Mouse (Mus musculus) hindbrain, embryonic 11.5 days (tissue): Measurements from ENCODE around the gene Irx5. TPM values are rescaled to one million over a fixed set of nuclear protein-coding genes. Genes with fewer than 3 reads are reported as not detected.

ENCODE experiments used
- ATAC-seq: fragments of 200-750 bp; cut with Nextera tagmentation; 2 replicates; pipeline ENCODE4 v1.8.0; 2017; ENCODE audit warnings: mild to moderate bottlenecking, moderate TSS enrichment, moderate library complexity; ENCODE audit not compliant: low FRiP score
- DNase-seq: peaks from one replicate; pipeline ENCODE4 v3.0.0-alpha.2; 2015; ENCODE audit warnings: low spot score
- H3K27ac ChIP-seq: fragments of 300-500 bp; sonication (generic); 2 replicates; pipeline ENCODE4 v1.5.1; 2014; ENCODE audit warnings: mild to moderate bottlenecking, low read depth, low read length
- H3K27me3 ChIP-seq: fragments of 300-500 bp; sonication (generic); 2 replicates; pipeline ENCODE4 v1.6.1; 2014; ENCODE audit warnings: mild to moderate bottlenecking, low read length, moderate library complexity, mixed read lengths; ENCODE audit not compliant: control insufficient read depth, insufficient read depth
- H3K36me3 ChIP-seq: fragments of 300-500 bp; sonication (generic); 2 replicates; pipeline ENCODE4 v1.6.1; 2014; ENCODE audit warnings: mild to moderate bottlenecking, low read length, moderate library complexity, mixed read lengths; ENCODE audit not compliant: control insufficient read depth, insufficient read depth
- H3K4me1 ChIP-seq: fragments of 300-500 bp; sonication (generic); replicated peaks from 2 replicates; pipeline ENCODE4 v1.6.1; 2014; ENCODE audit warnings: low read length, mixed read lengths; ENCODE audit not compliant: control insufficient read depth, insufficient read depth
- H3K4me2 ChIP-seq: fragments of 300-500 bp; sonication (generic); replicated peaks from 2 replicates; pipeline ENCODE4 v1.6.1; 2014; ENCODE audit warnings: mild to moderate bottlenecking, low read depth, low read length
- H3K4me3 ChIP-seq: fragments of 300-500 bp; sonication (generic); 2 replicates; pipeline ENCODE4 v1.5.1; 2014; ENCODE audit warnings: low read depth, low read length
- H3K9ac ChIP-seq: fragments of 300-500 bp; sonication (generic); 2 replicates; pipeline ENCODE4 v1.6.1; 2014; ENCODE audit warnings: low read depth, low read length
- H3K9me3 ChIP-seq: fragments of 300-500 bp; sonication (generic); 2 replicates; pipeline ENCODE4 v1.6.1; 2016; ENCODE audit warnings: low read length; ENCODE audit not compliant: control insufficient read depth
- WGBS: fragments of 180-500 bp; shearing (Covaris S2); extraction: QIAGEN DNeasy Blood & Tissue Kit; methylation state at CpG from one replicate; pipeline ENCODE4 v1.1.7; 2014; 5-methylcytosine and 5-hydroxymethylcytosine counted together
- polyA plus RNA-seq: library from polyadenylated mRNA; unstranded; fragments of >200 nt; fragmentation: Nextera tagmentation; extraction: Ambion mirVana; gene quantifications from 2 replicates; pipeline ENCODE4 v1.2.1, GENCODE M21; 2014

Gene Irx5
- polyA plus RNA-seq, 1 experiment from 2014 or later = 23.2 TPM

- Histone ChIP-seq H3K27me3 (no peaks in the 10 kb centered on the region; the same call in none of the 2 replicates), H3K9ac (peak overlapping the region; percentile 98), H3K4me2 (peak overlapping the region; percentile 92), H3K36me3 (0 out of 2 replicates have a peak, but pooled peaks cover 3% of the 10 kb centered on the region), H3K9me3 (no peaks in the 10 kb centered on the region), H3K27ac (peak overlapping the region; percentile 99), H3K4me3 (peak overlapping the region; percentile 96), H3K4me1 (no peaks in the 10 kb centered on the region; the same call in 1 of the 2 replicates)
- no peak for DNase-seq
- peak; percentile 1; the same call in 1 of the 2 replicates for ATAC-seq
- under 1% methylated on average over 67 of the region's 80 CpGs for WGBS
Measured at GRCm38 (mm10) chr8:92358141-92358999, 945 bp downstream of the Irx5 start.

GRCm38 (mm10) chr8:92359000-92359832, 1.8 kb downstream of the Irx5 start:
- Histone ChIP-seq H3K27ac (peak overlapping the region; percentile 99), H3K27me3 (peaks cover 1% of the 10 kb centered on the region)

GRCm38 (mm10) chr8:92359833-92360082, 2.3 kb downstream of the Irx5 start:
- H3K9ac ChIP-seq = peak overlapping the region; percentile 98
- peak; percentile 79 for DNase-seq
- H3K27me3 ChIP-seq = peaks cover 7% of the 10 kb centered on the region
- H3K4me2 ChIP-seq = peak overlapping the region; percentile 92
- H3K27ac ChIP-seq = peak overlapping the region; percentile 99; the same call in 1 of the 2 replicates
- under 1% methylated on average over 21 of the region's 21 CpGs for WGBS
- no peaks in the 10 kb centered on the region for H3K9me3 ChIP-seq
- no peak for ATAC-seq
- 0 out of 2 replicates have a peak, but pooled peaks cover 3% of the 10 kb centered on the region for H3K36me3 ChIP-seq
- peak overlapping the region; percentile 96 for H3K4me3 ChIP-seq
- H3K4me1 ChIP-seq = peaks cover 5% of the 10 kb centered on the region

More at GRCm38 (mm10) chr8:92359000-92359832, 1.8 kb downstream of the Irx5 start:
- ATAC-seq (no peak), DNase-seq (peak; percentile 73)
- H3K4me3 ChIP-seq = peak overlapping the region; percentile 96
- H3K9me3 ChIP-seq = no peaks in the 10 kb centered on the region
- H3K4me1 ChIP-seq = peaks cover 2% of the 10 kb centered on the region
- H3K36me3 ChIP-seq = 0 out of 2 replicates have a peak, but pooled peaks cover 3% of the 10 kb centered on the region
- peak overlapping the region; percentile 92 for H3K4me2 ChIP-seq
- under 1% methylated on average over 35 of the region's 35 CpGs for WGBS
- H3K9ac ChIP-seq = peak overlapping the region; percentile 98

DNA sequence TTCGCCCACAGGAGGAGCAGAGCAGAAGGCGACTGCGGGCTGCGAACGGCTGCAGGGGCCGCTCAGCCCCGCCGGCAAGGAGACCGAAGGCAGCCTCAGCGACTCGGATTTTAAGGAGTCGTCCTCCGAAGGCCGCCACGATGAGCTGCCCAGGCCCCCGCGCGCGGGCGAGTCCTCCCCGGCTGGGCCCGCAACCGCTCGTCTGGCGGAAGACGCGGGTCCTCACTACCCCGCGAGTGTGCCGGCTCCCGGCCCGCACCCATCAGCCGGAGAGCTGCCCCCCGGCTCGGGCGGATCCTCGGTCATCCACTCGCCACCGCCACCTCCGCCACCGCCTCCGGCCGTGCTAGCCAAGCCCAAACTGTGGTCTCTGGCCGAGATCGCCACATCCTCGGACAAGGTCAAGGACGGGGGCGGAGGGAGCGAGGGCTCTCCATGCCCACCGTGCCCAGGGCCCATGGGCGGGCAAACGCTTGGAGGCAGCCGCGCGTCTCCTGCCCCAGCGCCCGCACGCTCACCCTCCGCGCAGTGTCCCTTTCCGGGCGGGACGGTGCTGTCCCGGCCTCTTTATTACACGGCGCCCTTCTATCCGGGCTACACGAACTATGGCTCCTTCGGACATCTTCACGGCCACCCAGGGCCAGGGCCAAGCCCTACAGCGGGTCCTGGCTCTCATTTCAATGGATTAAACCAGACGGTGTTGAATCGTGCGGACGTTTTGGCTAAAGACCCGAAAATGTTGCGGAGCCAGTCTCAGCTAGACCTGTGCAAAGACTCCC, 2.8 kb downstream of the Irx5 start:
- Histone ChIP-seq H3K36me3 (0 out of 2 replicates have a peak, but pooled peaks cover 3% of the 10 kb centered on the region), H3K27me3 (peaks cover 8% of the 10 kb centered on the region), H3K4me3 (peak overlapping the region; percentile 96), H3K4me1 (peaks cover 5% of the 10 kb centered on the region), H3K27ac (peak overlapping the region; percentile 99), H3K4me2 (peak overlapping the region; percentile 92), H3K9ac (peak overlapping the region; percentile 98), H3K9me3 (no peaks in the 10 kb centered on the region)
- ATAC-seq = no peak
- under 1% methylated on average over 68 of the region's 77 CpGs for WGBS
- peak; percentile 66 for DNase-seq

DNA sequence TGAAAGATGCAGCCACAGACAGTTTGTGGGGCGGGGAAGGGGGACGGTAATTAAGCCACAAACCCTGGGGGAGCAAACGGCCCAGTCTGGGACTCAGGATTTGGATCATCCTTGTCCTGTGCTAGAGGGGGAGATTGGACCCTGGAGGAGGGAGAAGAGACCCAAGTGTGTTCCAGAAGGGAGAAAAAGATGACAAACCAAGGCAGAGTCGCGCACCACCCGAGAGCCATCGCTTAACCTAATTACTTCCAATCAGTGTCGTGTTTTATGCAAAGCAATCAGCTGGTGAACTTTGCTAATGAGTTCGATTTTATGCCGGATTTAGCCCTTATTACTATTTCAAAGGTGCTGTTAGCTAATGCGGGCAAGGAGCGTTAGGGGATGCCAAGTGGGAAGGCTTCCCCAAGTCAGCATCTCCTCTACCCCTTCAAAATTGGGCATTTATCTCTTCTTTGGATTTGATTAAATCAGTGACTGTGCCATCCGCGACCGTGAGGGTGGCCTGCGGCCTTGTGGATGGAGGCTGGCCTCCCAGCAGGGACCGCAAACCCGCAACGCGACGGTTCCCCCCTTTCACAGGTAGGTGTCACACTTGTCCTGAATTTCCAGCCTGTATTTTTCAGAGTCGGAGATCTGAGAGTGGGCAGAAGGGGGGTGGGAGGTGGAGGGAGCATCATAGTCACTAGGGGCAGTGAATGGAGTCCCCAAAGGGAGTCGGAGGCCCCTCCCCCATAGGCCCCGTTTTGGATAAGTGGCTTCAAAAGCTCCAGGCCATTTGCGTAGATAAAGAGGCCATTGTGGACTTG, 4.3 kb downstream of the Irx5 start:
- peak overlapping the region; percentile 87 for H3K27ac ChIP-seq
- H3K4me1 ChIP-seq = peaks cover 8% of the 10 kb centered on the region
- H3K9ac ChIP-seq = peak overlapping the region; percentile 57
- 0 out of 2 replicates have a peak, but pooled peaks cover 3% of the 10 kb centered on the region for H3K36me3 ChIP-seq
- peak overlapping the region; percentile 38 for H3K4me3 ChIP-seq
- H3K9me3 ChIP-seq = no peaks in the 10 kb centered on the region
- H3K4me2 ChIP-seq = peak overlapping the region; percentile 73
- ATAC-seq (peak; percentile 65), DNase-seq (peak; percentile 93)
- H3K27me3 ChIP-seq = peaks cover 8% of the 10 kb centered on the region
- WGBS = 3% methylated on average over 25 of the region's 25 CpGs

GRCm38 (mm10) chr8:92362396-92363115, 5.1 kb downstream of the Irx5 start:
- no peak for ATAC-seq
- H3K27me3 ChIP-seq = peaks cover 11% of the 10 kb centered on the region

More at GRCm38 (mm10) chr8:92362396-92363115, 5.1 kb downstream of the Irx5 start:
- H3K9ac ChIP-seq = peak overlapping the region; percentile 66
- H3K4me2 ChIP-seq = peak overlapping the region; percentile 73
- H3K9me3 ChIP-seq = no peaks in the 10 kb centered on the region
- peaks cover 8% of the 10 kb centered on the region for H3K4me1 ChIP-seq
- H3K27ac ChIP-seq = peak overlapping the region; percentile 87
- H3K36me3 ChIP-seq = 0 out of 2 replicates have a peak, but pooled peaks cover 3% of the 10 kb centered on the region
- 2% methylated on average over 15 of the region's 15 CpGs for WGBS
- peak overlapping the region; percentile 38 for H3K4me3 ChIP-seq
- no peak for DNase-seq
